Mouse (Mus musculus) intestine, embryonic 15.5 days (tissue): ENCODE results near the gene Gm44503. TPM values are rescaled to one million over a fixed set of nuclear protein-coding genes. Genes with fewer than 3 reads are reported as not detected.
A peak's percentile ranks its signal among the peaks of the same experiment; 100 is the strongest.

Source experiments
- ATAC-seq: fragments of 200-750 bp; cut with Nextera tagmentation; 2 replicates; pipeline ENCODE4 v1.8.0; 2017; ENCODE audit warnings: moderate TSS enrichment, moderate library complexity
- H3K27ac ChIP-seq: fragments of 300-500 bp; sonication (generic); 2 replicates; pipeline ENCODE4 v1.5.1; 2015; ENCODE audit warnings: mild to moderate bottlenecking, inconsistent platforms
- H3K27me3 ChIP-seq: fragments of 300-500 bp; sonication (generic); replicated peaks from 2 replicates; pipeline ENCODE4 v1.6.1; 2015; ENCODE audit warnings: inconsistent platforms
- H3K36me3 ChIP-seq: fragments of 300-500 bp; sonication (generic); 2 replicates; pipeline ENCODE4 v1.6.1; 2015; ENCODE audit warnings: inconsistent platforms
- H3K4me1 ChIP-seq: fragments of 300-500 bp; sonication (generic); replicated peaks from 2 replicates; pipeline ENCODE4 v1.6.1; 2015; ENCODE audit warnings: inconsistent platforms
- H3K4me2 ChIP-seq: fragments of 300-500 bp; sonication (generic); replicated peaks from 2 replicates; pipeline ENCODE4 v1.6.1; 2015; ENCODE audit warnings: mild to moderate bottlenecking, inconsistent platforms
- H3K4me3 ChIP-seq: fragments of 300-500 bp; sonication (generic); replicated peaks from 2 replicates; pipeline ENCODE4 v1.5.1; 2015; ENCODE audit warnings: inconsistent platforms
- H3K9ac ChIP-seq: fragments of 300-500 bp; sonication (generic); 2 replicates; pipeline ENCODE4 v1.6.1; 2015; ENCODE audit warnings: inconsistent platforms
- H3K9me3 ChIP-seq: fragments of 300-500 bp; sonication (generic); 2 replicates; pipeline ENCODE4 v1.6.1; 2016; ENCODE audit warnings: inconsistent platforms
- WGBS: fragments of 180-500 bp; shearing (Covaris S2); methylation state at CpG from one replicate; pipeline ENCODE4 v1.1.7; 2015; 5-methylcytosine and 5-hydroxymethylcytosine counted together
- polyA plus RNA-seq: library from polyadenylated mRNA; unstranded; fragments of >200 nt; fragmentation: Nextera tagmentation; extraction: Ambion mirVana; gene quantifications from 2 replicates; pipeline ENCODE4 v1.2.1, GENCODE M21; 2015

The Gm44503 gene
- polyA plus RNA-seq, 1 experiment from 2014 or later, result not detected

- Histone ChIP-seq H3K36me3 (no peaks in the 10 kb centered on the region), H3K4me1 (peaks cover 19% of the 10 kb centered on the region), H3K9ac (peak within 1 kb of the TSS; percentile 71), H3K9me3 (no peaks in the 10 kb centered on the region), H3K27ac (peak within 1 kb of the TSS; percentile 72), H3K4me2 (peak within 1 kb of the TSS; percentile 75), H3K27me3 (no peaks in the 10 kb centered on the region), H3K4me3 (peak within 1 kb of the TSS; percentile 60)
- ATAC-seq, result no peak
- WGBS, result 29% methylated on average over 6 of the region's 6 CpGs
Observed at GRCm38 (mm10) chr9:73040080-73040479, 81.4 kb downstream of the Gm44503 start, which contains the start of gene Pigb. Pigb (minus strand) TSS chr9:73040378.

DNA sequence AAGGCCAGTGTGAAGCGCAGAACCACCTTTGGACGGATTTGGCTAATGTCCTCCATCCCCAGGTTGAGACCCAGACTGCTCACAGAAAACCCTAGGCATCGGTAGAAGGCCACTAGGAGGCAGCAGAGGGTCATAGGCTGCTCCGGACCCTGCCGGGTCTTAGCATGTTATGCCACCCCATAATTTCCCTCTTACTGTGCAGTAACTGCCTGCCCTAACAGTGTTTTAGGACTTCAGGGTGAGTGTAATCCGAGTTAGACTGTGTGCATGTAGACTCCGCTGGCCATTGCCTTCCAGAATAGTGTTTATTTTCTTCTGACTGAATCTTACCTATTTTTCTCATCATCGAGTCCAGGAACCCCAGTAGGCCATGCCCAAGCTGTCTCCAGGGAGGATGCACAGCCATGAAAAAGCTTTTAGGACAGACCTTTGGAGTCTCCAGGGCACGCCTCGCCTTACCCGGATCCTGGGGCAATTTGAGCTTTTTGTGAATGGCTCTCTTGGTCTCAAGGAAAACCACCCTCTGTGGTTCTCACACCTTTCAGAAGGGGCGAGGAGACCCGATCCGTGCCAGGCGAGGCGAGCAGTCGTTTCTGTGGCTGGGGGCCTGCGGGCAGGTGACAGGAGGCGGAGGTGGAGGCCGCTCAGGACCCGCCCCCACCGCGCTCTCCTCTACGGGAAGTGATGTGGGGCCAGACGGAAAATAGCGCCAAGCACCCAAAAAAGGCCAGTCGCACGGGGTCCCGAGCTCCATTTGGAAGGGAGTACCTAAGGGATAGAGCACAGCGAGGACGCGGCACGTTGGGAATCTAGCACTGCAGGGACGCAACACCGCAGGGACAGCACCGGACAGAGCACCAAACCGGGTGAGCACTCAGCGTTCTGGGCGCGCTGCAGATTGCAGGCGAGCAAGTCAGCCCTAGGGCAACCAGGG is 85.8 kb downstream of the Gm44503 start, which contains the start of gene Rab27a:
Gene Rab27a (plus strand): TSS at position 709 of the 934 bp plus-strand sequence.
- peak within 1 kb of the TSS; percentile 90 for H3K4me2 ChIP-seq
- H3K27ac ChIP-seq, result 0 out of 2 replicates have a peak within 1 kb of the TSS, but pooled peaks have one; percentile 4
- no peaks in the 10 kb centered on the region for H3K27me3 ChIP-seq
- WGBS, result under 1% methylated on average over 41 of the region's 41 CpGs
- peak within 1 kb of the TSS; percentile 48 for H3K9ac ChIP-seq
- H3K9me3 ChIP-seq, result no peaks in the 10 kb centered on the region
- H3K36me3 ChIP-seq, result no peaks in the 10 kb centered on the region
- H3K4me1 ChIP-seq, result peaks cover 19% of the 10 kb centered on the region
- ATAC-seq, result peak; percentile 66
- peak within 1 kb of the TSS; percentile 49 for H3K4me3 ChIP-seq

DNA sequence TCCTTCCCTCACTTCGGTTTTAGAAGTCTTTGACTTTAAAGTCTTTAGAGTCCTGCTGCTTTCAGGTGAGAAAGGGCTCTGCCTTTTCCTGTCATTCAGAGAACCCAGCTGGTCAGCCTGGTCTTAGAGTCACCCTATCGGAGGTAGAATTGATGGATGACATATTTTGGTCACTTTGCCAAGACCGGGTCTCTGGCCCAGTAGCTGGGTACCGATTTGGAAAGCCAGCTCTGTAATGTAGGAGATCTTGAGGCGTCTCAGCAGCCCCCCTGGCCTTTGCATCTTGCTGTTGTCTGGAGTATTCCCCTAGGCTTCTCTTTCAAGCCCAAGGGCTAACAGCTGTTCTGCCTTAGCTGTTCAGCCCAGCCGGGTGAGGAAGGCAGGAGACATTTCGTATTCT is 86.6 kb downstream of the Gm44503 start:
- no peaks in the 10 kb centered on the region for H3K9me3 ChIP-seq
- 14% methylated on average over 7 of the region's 7 CpGs for WGBS
- ATAC-seq, result no peak
- peak overlapping the region; percentile 48 for H3K9ac ChIP-seq
- H3K36me3 ChIP-seq, result no peaks in the 10 kb centered on the region
- H3K27me3 ChIP-seq, result no peaks in the 10 kb centered on the region
- H3K4me3 ChIP-seq, result peak overlapping the region; percentile 49
- peaks cover 17% of the 10 kb centered on the region for H3K4me1 ChIP-seq
- H3K27ac ChIP-seq, result 0 out of 2 replicates have a peak overlapping the region, but pooled peaks have one; percentile 4
- peak overlapping the region; percentile 90 for H3K4me2 ChIP-seq

GRCm38 (mm10) chr9:73045711-73046110 is 87.1 kb downstream of the Gm44503 start:
- Histone ChIP-seq H3K27me3 (no peaks in the 10 kb centered on the region), H3K36me3 (no peaks in the 10 kb centered on the region), H3K4me3 (peak overlapping the region; percentile 49), H3K9me3 (no peaks in the 10 kb centered on the region), H3K4me1 (peaks cover 11% of the 10 kb centered on the region), H3K9ac (peak overlapping the region; percentile 48; the same call in 1 of the 2 replicates), H3K4me2 (peak overlapping the region; percentile 90), H3K27ac (no peak overlapping the region)
- no peak for ATAC-seq
- WGBS, result 65% methylated on average over 10 of the region's 10 CpGs

DNA sequence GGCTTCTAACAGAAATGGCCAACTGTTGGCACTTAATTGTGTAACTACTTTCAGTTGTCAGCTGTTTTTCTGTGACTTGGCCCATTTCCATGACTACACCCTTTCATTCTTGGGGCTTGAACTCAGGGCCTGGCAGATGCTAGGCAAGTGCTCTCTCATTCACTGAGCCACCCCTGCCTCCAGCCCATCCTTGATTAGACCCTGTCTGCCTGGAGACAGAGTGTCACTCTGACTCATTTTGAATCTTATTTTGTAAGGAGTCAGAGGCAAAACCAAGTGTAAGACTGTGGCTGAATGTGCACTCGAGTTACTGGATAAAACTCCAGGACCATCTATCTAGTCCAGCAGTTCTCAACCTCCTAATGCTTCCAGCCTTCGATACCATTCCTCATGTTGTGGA is 89.3 kb downstream of the Gm44503 start:
- ATAC-seq, result no peak
- Histone ChIP-seq H3K9me3 (no peaks in the 10 kb centered on the region), H3K4me3 (no peak overlapping the region), H3K4me2 (no peak overlapping the region), H3K9ac (no peak overlapping the region; the same call in 1 of the 2 replicates), H3K27ac (no peak overlapping the region), H3K36me3 (no peaks in the 10 kb centered on the region), H3K4me1 (peaks cover 9% of the 10 kb centered on the region), H3K27me3 (no peaks in the 10 kb centered on the region)
- whole genome bisulfite sequencing, result 88% methylated on average over 2 of the region's 2 CpGs

DNA sequence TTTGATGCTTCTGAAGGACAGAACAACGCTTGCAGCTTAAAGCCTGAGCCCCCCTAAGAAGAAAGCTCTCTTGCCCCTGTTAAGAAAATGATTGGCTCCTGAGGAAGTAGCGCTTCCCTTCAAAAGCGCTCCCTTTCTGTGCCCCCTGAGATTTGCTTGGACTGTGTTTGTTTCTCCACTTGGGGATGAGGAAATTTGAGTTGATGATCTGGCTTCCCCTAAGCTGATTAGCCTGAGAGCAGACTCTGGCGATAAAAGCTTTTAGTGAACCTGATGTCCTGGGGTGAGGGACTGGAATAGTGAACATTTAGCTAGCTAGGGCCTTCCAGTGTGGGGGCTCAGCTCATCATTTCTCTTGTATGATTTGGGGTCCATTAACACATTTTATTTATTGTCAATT is 90.3 kb downstream of the Gm44503 start:
- Histone ChIP-seq H3K4me1 (peaks cover 9% of the 10 kb centered on the region), H3K27me3 (no peaks in the 10 kb centered on the region), H3K36me3 (no peaks in the 10 kb centered on the region), H3K4me2 (no peak overlapping the region), H3K9ac (no peak overlapping the region), H3K9me3 (no peaks in the 10 kb centered on the region), H3K4me3 (no peak overlapping the region), H3K27ac (no peak overlapping the region)
- 31% methylated on average over 4 of the region's 4 CpGs for WGBS
- ATAC-seq, result no peak

DNA sequence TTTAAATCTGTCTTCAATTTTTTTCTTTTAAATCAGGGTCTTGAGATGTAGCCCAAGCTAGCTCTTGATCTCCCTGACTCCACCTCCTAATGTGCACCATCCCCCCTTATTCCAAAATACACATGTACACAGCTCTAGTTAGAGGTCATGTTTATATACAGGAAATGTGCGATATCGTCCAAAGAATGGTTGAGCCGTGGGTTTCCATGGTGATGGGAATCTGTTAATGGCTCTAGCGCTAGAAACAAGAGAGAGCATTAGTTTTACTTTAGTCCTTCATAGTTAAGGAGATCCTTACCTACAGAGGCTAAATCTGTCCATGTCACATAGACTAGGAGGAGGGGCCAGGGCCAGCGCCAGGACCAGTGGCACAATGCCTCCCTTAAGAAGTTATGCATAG is 91.2 kb downstream of the Gm44503 start:
- ATAC-seq, result no peak
- Histone ChIP-seq H3K9ac (no peak overlapping the region), H3K4me1 (peaks cover 4% of the 10 kb centered on the region; the same call in 1 of the 2 replicates), H3K27me3 (no peaks in the 10 kb centered on the region), H3K27ac (no peak overlapping the region), H3K36me3 (no peaks in the 10 kb centered on the region), H3K9me3 (no peaks in the 10 kb centered on the region), H3K4me3 (no peak overlapping the region), H3K4me2 (no peak overlapping the region)
- 26% methylated on average over 5 of the region's 5 CpGs for WGBS

DNA sequence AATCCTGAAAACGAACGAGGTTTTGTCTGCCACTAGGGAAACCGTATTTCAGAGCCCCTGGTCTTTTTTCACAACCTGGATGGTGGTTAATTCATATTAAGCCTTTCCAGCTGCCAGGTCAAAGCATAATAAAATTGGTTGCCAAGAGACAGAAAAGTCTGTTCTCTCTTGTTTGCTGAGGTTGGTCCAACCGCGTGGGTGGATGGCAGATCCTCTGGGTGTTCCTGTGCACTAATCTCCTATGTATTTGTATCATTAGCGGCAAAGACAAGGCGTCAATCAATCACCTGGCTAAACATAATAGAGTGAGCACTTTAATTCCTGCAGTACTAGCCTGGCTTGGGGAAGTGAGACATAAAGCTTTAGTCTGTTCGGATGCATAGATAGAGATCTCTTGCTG is 92.0 kb downstream of the Gm44503 start:
- H3K27me3 ChIP-seq, result no peaks in the 10 kb centered on the region
- H3K9me3 ChIP-seq, result no peaks in the 10 kb centered on the region
- H3K4me2 ChIP-seq, result no peak overlapping the region
- no peak overlapping the region for H3K27ac ChIP-seq
- WGBS, result 49% methylated on average over 8 of the region's 8 CpGs
- peak; percentile 38; the same call in 1 of the 2 replicates for ATAC-seq
- H3K36me3 ChIP-seq, result no peaks in the 10 kb centered on the region
- no peak overlapping the region for H3K9ac ChIP-seq
- 0 out of 2 replicates have a peak, but pooled peaks cover under 1% of the 10 kb centered on the region for H3K4me1 ChIP-seq
- no peak overlapping the region for H3K4me3 ChIP-seq

DNA sequence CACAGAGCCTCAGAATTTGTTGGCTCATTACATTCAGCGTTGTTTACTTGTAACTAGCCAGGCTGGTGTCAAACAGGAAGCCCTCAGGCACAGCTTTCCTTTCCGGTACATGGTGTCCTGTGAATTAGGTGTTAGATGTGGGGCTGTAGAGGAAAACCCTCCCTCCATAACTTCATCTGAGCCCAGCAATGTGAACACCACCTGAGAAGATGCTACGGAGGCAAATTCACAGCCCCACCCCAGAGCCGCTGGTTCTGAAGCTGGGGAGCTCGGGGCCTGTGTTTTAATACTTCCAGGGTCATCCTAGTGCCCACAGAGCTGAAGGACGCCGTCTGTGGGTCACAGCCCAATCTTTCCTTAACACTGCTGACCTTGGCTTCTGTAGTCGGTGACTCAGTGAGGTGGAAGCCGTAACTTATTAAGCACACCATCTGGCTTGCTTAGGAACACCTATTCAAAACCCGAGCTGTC is 96.8 kb downstream of the Gm44503 start:
- Histone ChIP-seq H3K4me3 (no peak overlapping the region), H3K4me1 (no peaks in the 10 kb centered on the region), H3K36me3 (no peaks in the 10 kb centered on the region), H3K27ac (no peak overlapping the region), H3K4me2 (no peak overlapping the region), H3K27me3 (no peaks in the 10 kb centered on the region), H3K9me3 (no peaks in the 10 kb centered on the region), H3K9ac (no peak overlapping the region)
- 55% methylated on average over 10 of the region's 10 CpGs for WGBS
- 0 out of 2 replicates have a peak, but pooled peaks have one; percentile 17 for ATAC-seq

GRCm38 (mm10) chr9:73059224-73059623 is 100.6 kb downstream of the Gm44503 start:
- Histone ChIP-seq H3K36me3 (no peaks in the 10 kb centered on the region), H3K9ac (no peak overlapping the region), H3K27ac (no peak overlapping the region), H3K27me3 (no peaks in the 10 kb centered on the region), H3K4me2 (no peak overlapping the region), H3K4me3 (no peak overlapping the region), H3K4me1 (0 out of 2 replicates have a peak, but pooled peaks cover 7% of the 10 kb centered on the region), H3K9me3 (no peaks in the 10 kb centered on the region)
- ATAC-seq, result no peak
- whole genome bisulfite sequencing, result 89% methylated on average over 4 of the region's 4 CpGs

GRCm38 (mm10) chr9:73063621-73064290 is 105.1 kb downstream of the Gm44503 start:
- 26% methylated on average over 15 of the region's 15 CpGs for WGBS
- Histone ChIP-seq H3K27ac (no peak overlapping the region), H3K4me2 (peak overlapping the region; percentile 40), H3K27me3 (no peaks in the 10 kb centered on the region), H3K36me3 (no peaks in the 10 kb centered on the region), H3K9ac (no peak overlapping the region), H3K4me3 (no peak overlapping the region), H3K4me1 (peaks cover 19% of the 10 kb centered on the region), H3K9me3 (no peaks in the 10 kb centered on the region)
- ATAC-seq, result no peak
